Mouse (Mus musculus) left cerebral cortex, postnatal 4 days (tissue): ENCODE measurements around the gene Fbxo33. TPM values are rescaled to one million over a fixed set of nuclear protein-coding genes. Genes with fewer than 3 reads are reported as not detected.
"Not testable (repeated sequence)": the region's sequence is repeated elsewhere in the genome, so short reads cannot be mapped to it uniquely, and the experiment has no call there.

Experiments used
- DNase-seq: peaks from one replicate; pipeline ENCODE4 v3.0.0-alpha.2; 2022
- intact Hi-C: fragments of 180-260 bp; cut with DNase I; formaldehyde crosslinking; loops from one replicate; pipeline ENCODE4 v1.15.1; 2025
- total RNA-seq, 2 experiments: library from RNA; stranded (reverse); gene quantifications; 2 replicates each; pipeline ENCODE4 v1.2.3; 2021

Gene Fbxo33
- 10 to 100 TPM; 18.9 to 20.3 TPM for total RNA-seq

DNA sequence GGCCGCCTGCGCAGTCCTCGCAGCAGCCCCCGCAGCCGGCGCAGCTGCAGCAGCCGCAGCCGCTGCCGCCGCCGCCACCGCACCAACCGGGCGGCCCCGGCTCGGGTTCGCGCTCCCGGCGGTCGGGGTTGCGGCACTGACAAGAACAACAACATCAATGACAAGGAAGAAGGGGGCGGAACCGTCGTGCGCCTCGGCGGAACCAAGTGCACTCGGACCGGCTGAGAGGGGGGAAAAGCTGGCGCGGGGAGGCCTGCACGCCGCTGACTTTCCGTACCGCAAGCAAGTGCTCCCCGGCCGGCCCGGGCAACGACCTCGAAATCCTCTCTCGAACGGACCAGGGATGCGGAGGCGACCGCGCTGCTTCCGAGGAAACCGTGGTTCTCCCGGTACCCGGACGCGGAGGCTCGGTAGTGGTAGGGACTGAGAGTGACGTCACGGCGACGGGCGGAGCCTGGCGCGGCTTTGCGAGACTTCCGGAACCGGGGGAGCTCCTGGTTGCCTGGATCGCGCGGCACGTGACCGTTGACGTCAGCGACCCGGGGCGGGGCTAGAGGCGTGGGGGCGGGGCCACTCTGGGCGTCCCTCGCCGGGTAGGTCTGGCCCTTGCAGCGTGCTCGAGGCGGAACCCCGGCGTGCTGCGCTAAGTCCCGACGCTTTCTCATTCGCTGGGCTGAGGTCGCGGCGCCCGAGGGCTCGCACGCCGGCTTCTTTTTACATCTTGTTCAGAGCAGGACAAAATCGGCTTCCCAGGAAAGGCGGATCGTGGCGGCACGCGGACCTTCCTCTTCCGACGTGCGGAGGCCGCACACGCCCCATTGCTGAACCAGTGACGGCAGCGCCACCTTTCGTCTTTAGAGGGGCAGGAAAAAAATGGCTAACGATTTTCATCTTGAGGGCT lies at the start of gene Fbxo33:
Gene Fbxo33 (minus strand): TSS at position 401 of the 901 bp plus-strand sequence.
- intact Hi-C loops, result no loop called here
- peak; percentile 98 for DNase-seq

DNA sequence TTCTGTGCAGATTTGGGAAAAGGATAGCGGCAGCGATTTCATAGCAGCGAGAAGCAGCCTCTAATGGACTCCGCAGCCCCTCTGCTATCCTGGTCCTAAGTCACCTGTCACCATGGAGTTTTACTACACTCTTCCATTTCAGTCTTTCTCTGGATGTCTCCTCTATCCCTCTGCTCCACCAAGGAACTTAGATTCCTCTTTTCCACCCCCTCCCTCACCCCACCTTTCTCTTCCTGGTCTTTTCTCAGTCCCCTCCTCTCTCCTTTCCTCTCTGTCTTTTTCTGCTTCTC lies 46.4 kb upstream of the Fbxo33 start:
- intact Hi-C loops, result no loop called here
- no peak for DNase-seq

DNA sequence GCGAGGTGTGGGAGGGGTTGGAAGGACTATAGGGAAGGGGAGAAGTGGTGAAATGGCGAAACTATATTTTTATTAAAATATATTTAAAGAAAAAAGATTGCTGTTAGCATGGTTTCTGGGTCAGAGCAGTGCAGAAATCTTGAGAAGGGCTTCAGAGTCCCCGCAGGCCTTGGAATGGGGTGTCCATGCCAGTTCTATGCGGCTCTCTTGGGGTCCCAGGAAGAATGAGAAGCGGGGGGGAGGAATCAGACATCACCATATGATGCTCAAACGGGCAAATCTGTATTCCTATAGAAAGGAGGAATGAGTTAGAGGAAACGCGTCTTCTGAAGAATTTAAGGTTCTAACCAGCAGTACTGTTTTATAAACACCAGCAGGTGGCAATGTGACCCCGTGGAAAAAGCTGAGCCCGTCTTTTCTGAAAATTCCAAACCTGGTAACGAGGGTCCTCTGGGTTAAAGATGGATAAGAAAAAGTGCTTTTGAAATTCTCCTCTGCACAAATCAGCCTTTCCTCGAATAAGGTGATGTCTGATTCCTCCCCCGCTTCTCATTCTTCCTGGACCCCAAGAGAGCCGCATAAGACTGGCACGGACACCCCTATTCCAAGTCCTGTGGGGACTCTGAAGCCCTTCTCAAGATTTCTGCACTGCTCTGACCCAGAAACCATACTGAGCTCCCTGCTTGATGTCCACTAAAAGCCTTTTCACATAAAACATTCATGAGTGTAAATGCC lies 45.8 kb upstream of the Fbxo33 start:
- intact Hi-C loops, result no loop called here
- peak; percentile 55 for DNase-seq

DNA sequence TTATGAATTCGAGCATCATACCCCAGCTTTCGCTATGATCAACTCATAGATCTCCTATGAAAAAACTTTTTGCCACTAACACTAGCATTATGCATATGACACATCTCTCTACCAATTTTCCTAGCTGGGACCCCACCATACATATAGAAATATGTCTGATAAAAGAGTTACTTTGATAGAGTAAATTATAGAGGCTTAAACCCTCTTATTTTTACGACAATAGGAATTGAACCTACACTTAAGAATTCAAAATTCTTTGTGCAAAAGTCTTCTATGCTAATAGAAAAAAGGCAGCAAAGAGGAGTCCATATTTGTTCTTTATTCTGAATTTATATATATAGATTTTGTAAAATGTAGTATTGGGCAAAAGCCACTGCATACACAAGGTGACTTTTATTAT lies 43.3 kb upstream of the Fbxo33 start:
- intact Hi-C loops, result no loop called here
- DNase-seq, result no peak

DNA sequence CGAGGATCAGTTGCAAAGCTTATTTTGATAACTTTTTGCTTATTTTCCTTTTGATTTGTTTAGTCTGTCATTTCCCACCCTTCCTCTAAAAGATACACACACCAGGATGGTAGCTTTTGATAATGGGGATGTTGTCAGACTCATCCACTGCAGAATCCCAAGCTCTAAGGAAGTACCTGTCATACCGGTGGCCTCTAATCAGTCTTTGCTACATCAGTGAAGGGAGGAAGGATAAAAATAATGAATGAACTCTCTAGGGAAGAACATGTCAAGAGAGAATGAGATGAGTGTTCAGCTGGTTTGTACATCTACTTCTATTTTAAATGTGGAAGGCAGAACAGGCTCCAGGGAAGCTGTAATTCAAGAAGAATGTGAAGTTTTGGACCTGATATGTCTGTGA lies 41.3 kb upstream of the Fbxo33 start:
- DNase-seq, result no peak
- intact Hi-C loops, result no loop called here

DNA sequence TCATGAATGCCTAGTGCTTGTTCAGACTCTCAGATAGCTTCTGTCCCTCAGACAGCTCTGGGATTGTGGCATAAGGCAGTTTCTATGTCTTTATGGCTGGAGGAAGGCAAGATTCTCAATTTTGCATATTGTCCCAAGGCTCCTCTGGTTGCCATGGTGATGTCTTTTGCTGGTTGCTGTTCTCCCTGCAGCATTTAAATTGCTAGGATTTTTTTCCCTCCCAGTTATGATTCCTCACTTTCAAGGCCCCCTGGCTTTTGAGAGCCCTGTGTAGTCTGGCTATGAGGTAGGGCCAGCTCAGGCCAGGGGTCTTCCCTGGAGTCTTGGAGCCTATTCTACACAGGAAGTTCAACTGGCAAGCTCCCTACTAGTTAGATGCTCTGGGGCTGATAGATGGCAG lies 40.8 kb upstream of the Fbxo33 start:
- intact Hi-C loops, result no loop called here
- DNase-seq, result no peak

DNA sequence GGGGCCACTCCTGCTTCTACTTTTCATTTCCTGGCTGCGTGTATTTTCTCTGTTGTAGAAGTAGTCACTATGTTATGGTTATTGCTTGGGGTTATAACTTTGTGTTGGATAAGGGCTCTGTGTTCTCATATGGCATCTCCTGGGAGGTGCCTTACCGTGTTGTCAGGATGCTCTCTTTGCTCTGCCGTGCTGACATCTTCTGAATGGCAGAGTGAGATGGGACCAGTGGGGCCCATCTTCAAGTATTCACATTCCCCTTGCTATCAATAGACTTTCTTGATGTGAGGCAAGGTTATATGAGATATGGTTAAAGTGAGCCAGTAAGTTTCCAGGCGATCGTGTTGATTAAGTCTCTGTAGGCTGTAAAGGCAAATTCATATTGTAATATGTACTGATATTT lies 39.5 kb upstream of the Fbxo33 start:
- intact Hi-C loops, result no loop called here
- DNase-seq, result no peak

DNA sequence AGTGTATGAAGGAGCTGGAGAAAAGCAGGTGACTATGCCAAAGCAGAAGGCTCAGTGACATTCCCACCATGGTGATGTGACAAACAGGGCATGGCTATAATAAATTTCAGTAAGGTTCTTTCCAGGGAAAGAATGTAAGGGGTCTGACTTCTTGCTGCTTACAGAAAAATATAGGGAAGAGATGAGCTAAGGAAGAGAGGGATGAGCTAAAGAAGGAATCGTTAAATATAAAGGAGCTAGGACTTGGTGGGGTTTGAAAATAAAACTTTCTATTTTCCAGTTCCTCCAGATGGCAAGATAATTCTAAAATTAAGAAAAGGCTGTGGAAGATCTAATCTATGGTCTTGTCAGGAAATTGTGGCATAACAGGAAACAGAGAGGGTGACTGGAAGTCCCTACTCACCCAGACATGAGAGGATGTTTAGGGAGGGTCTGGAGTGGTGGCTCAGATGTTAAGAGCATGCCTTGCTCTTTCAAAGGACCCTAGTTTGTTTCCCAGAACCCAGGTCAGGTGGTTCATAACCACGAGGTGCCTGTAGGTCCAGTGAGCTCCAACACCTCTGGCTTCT lies 30.8 kb upstream of the Fbxo33 start:
- intact Hi-C loops, result no loop called here
- DNase-seq, result no peak

DNA sequence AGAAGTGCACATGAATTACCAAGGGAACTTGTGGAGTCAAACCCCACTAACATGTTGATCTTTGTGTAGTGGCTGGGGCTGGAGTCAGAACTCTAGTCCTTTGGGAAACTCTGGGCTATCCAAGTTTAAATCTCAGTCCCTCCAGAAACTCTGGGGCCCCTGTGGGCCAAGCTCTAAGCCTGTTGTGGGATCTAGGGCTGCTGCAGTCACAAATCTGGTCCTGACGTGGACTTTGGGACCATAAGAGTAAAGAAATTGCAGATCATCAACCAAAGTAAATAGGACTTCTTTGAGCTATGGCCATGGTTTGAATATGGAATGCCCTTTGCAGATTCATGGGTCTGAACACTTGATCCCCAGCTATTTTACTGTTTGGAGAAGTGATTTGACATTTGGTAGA lies 29.4 kb upstream of the Fbxo33 start:
- intact Hi-C loops, result no loop called here
- DNase-seq, result no peak

DNA sequence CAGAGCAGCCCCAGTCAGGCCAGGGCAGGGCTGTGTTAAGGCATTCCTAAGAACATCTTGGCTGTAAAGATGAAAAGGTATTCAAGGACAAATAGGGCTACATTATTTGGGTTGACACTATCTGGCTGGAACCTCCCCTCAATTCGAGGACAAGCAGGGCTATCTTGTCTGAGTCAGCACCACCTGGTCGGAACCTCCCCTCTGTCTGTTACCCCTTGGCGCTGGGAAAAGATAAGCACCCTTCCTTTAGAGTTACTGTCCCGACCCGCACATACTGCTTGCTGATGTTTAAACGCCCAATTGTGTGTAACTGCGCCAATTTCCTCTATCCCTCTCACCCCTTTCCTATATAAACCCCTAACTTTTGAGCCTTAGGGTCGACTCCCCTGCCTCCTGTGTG lies 21.5 kb upstream of the Fbxo33 start:
- DNase-seq, intact Hi-C loops: not testable (repeated sequence)

DNA sequence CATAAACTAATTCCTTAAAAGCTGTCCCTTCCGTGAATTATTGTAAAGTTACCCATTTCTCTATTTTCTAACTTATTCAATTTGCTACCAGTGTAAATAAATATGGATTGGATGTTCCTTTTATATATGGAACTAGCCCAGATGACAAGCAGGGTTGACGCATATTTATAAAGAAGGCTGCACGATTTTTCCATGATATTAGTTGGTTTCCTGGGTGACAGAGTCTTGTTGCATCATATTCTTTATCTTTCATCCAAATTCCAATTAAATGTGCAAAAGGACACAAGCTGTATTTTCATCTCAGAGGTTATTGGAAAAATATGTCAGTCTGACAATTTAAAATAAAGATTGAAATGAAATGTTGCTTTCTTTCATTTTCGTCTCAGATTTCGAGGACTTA lies 18.9 kb upstream of the Fbxo33 start:
- no peak for DNase-seq
- intact Hi-C loops, result no loop called here

DNA sequence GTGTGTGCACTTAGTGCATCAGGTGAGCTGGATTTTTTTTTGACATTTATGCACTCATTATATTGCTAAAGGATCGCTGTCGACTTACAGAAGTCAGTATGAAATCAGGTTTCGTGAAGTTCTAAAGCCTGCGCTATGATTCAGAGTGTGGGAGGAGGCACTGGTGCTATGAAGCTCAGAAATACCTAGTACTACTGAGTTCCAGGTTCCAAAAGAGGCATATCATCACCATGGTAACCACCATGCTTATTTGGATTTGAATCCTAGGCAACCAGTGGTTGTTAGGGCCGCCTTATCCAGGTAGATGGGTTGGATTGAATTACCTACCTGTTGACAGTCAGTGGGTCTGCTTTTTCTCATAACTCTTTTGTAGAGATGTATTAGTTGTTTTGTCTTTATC lies 8.9 kb upstream of the Fbxo33 start:
- DNase-seq, result no peak
- intact Hi-C loops, result no loop called here

DNA sequence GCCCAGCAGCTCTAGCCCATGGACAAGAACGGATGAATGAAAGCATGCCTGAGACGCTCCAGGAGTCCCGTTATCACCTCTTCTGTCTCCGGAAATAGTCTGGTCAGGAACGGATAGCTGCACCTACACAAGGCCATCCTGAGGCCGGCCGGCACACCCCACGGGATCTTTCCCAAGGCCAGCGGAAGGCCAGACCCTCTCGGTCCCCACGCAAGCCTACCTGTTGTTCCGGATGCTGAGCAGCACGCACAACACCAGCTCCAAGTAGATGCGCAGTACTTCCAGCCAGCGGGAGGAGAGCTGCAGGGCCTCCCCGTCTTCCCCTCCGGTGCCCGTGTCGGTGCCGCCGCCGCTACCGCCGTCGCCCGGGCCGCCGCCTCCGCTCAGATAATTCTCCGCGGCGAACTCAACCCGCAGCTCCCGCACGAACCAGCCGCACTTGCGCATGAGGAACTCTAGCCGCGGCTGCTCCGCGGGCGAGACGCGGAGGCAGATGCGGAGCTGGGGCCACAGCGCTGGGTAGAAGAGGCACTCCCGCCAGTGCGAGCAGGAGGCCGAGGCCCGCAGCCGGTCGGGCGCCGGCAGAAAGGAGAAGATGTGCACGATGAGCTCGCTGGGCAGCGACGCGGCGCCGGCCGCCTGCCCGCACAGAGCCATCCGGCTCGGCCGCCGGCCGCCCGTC lies 744 bp downstream of the Fbxo33 start:
- intact Hi-C loops, result no loop called here
- DNase-seq, result no peak

DNA sequence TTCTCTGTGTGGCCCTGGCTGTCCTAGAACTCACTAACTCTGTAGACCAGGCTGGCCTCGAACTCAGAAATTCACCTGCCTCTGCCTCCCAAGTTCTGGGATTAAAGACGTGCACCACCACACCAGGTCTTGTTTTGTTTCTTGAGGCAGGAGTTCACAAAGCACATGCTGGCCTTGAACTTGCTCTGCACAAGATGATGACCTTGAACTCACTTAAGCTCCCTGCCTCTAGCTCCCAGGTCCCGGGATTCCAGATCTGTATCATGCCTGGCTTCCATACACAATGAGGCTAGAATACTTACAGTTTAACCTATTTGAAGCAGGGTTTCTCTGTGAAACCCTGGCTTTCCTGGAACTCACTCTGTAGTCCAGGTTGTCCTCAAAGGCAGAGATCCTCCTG lies 2.2 kb downstream of the Fbxo33 start:
- no peak for DNase-seq
- intact Hi-C loops, result no loop called here

DNA sequence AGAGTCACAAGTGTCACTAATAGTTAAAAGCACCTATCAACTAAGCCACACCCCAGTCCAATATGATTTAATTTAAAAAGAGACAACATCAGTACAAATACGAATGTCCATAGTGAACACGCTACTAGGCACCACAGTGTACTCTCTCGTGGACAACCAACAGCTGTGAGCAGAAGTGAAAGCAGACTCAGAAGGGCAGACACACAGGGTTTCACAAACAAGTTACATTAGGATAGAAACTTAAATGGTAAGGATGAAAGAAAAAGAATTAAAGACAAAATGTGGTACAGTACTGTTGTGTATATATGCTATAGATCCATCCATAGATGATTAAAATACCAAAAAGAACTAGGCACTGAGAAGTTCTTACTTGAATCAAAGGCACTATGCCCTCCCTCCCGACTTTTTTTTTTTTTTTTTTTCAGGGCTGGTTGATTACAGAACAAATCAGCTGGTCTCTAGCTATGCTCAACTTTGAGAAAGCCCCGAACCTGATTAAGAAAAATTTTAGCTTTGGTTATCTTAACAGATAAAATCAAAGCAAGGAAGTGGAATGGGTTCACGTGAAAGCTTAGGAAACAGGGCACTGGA lies 2.8 kb downstream of the Fbxo33 start:
- intact Hi-C loops, result no loop called here
- DNase-seq, result no peak

DNA sequence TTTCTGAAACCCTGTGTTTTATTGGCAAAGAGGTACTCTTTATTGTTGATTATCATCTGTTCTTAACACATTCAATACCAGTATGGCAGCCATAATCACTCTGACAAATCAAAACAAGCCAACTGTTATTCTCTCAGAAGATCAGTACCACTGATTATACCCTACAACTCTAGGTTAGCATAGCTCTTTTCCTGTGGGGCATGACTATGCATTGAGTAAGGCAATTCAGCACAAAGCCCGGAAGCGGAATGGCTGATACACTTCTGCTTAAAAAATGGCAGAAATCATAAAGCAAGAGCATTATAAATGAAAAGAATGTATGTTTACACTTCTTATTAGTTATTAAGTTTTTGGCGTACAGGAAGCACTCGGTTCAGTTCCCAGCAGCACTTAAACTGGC lies 3.3 kb downstream of the Fbxo33 start:
- no peak for DNase-seq
- intact Hi-C loops, result no loop called here

DNA sequence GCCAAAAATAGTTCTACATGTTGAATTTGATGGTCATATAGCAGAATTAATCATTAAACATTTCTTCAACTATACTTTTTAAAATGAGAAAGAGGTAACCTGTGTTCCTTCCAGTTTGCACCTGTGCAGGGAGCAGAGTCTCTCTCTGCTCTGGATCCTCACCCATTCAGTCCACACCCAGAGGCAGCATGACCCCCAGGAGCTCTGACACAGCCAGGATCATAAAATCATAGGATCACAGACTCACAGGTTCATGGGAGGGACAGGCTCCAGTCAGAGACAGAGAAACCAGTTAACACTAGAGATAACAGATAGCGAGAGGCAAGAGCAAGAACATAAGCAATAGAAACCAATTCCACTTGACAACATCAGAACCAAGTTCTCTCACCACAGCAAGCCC lies 11.7 kb downstream of the Fbxo33 start:
- intact Hi-C loops, result no loop called here
- DNase-seq, result no peak

DNA sequence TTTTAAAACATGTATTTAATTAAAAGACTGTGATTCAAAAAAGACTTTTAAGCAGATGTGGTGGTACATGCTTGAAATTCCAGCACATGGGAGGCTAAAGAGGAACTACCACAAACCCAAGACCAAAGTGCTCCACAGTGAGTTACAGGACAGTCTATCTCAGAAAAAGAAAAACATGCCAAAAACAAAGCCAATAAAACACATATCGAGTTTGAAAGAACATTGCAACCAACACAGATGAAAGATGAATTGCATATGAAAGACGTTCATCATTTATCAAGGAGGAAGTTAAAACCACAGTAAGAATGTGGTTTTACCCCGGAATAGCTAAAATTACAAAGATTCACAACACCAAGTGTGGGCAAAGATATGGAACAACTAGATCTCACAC lies 12.5 kb downstream of the Fbxo33 start:
- intact Hi-C loops, result no loop called here

DNA sequence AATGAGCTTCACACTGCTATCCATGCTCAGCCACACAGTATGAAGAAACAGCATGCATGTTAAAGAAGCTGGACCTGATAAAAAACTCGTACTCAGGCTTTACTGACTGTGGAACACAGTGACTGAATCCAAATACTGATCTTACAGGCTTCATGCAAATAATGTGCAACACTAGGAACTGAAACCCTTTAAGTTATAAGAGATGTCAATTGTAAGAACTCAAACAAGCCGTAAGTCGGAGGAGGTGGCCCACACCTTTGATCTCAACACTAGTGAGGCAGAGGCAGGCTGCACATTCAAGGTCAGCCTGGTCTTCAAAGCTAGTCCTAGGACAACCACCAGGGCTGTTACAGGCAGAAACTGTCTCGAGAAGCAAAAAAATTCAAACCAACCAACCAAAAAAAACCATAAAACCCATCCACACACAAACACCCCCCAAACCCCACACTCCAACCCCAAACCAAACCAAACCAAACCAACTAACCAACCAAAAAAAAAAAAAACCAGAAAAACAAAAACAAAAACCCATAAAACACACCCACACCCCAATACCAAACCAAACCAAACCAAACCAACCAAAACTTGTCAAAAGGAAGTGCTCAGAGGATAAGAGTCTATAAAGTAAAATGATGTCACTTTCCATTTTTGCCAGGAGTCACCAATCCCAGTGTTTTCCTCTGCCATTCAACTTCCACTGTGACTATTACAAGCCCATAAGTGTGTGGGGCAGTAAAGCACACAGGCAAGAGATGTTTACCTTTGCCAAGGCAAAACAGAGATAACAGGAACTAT lies 13.1 kb downstream of the Fbxo33 start:
- no peak for DNase-seq
- intact Hi-C loops, result no loop called here

More for the DNA sequence above, 12.5 kb downstream of the Fbxo33 start:
- DNase-seq, result no peak

DNA sequence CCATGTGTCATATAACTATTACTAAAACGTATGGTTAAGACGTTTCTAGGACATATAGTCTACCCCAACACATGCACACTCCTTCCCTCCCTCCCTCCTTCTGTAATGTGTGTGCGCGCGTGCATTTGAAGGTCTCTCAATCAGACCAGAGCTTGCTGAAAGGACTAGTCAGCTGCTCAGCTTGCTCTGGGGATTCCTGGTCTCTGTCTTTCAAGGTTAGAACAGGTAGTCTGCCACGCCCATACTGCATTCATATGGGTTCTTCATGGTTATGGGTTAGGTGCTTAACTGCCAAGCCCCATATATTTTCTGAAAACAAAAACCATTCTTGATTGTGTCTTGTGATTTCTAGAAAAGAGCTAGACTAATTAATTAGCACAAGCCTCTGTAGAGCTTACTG lies 14.0 kb downstream of the Fbxo33 start:
- no peak for DNase-seq
- intact Hi-C loops, result no loop called here
